Mouse (Mus musculus): ENCODE results near the gene Ppt2.

DNA sequence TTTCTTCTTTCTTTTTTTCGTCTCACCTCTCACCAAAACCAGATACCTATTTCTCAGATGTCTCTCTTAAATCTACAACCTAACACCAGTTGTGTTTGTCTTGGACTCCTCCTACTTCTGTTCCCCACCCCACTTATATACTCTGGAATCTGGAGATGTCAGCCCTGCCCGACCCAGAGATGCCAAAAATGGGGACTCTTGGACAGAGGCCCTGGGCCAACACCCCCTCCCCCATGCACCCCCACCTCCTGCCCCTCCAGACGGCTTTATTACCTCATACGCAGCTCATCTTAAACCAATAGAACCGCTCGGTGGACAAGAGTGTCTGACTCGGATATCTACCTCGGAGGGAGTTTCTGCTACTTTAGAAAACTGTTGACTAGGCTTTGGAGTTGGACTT lies 32.2 kb downstream of the Ppt2 start:
- TF ChIP-seq POLR2A (IDR thresholded peaks at IDR 0.05; ENCODE audit: borderline replicate concordance, extremely low read depth, low read depth, low read length) (no peak), CTCF (IDR thresholded peaks at IDR 0.05; ENCODE audit: insufficient read depth, low read length) (no peak)
